Mouse (Mus musculus) layer of hippocampus, adult 6 months (tissue): ENCODE results near the gene Gltpd2. TPM values are rescaled to one million over a fixed set of nuclear protein-coding genes. Genes with fewer than 3 reads are reported as not detected.

ENCODE experiments used
- long read RNA-seq, 2 experiments: library from polyadenylated mRNA; unstranded; transcript quantifications; one replicate each; pipeline ENCODE4 v2.0.0; 2019 to 2020
- polyA plus RNA-seq: library from polyadenylated mRNA; unstranded; fragments of <200 nt; fragmentation: Nextera tagmentation; gene quantifications from 2 replicates; pipeline ENCODE4 v1.2.3, GENCODE M21; 2021

Gene Gltpd2
- 0.11 TPM in 2 replicates for polyA plus RNA-seq
- long read RNA-seq, experiment 1, partial matches to known transcripts, result 0 of 1 reads
- long read RNA-seq, experiment 1, other reads (novel, unspliced or antisense), result 1 of 1 reads
- long read RNA-seq, experiment 2, result 0 reads

DNA sequence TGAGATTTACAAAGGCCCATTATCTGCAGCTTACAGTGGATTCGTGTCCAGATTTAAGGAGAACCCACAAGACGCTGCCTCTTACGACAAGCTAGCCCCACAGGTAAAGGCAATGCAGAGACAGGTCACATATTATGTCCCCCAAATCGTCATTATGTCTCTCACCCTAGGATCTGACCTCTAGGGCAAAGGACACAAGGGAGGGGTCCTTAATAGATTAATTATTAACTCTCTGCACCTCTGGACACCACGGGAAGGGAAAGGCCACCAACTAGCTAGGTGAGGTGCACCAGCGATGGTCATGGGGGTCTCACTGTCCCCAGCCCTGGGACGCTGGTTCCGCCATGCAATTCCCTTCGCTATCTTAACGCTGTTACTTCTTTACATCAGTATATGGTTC, at the start of gene Gltpd2:
Gltpd2 (plus strand) TSS at position 274 of the 400 bp plus-strand sequence.

GRCm38 (mm10) chr11:70504970-70505369, 14.0 kb upstream of the Gltpd2 start, which contains the start of gene Tm4sf5:
Tm4sf5 (plus strand) TSS chr11:70505244.

GRCm38 (mm10) chr11:70514288-70514687, 4.7 kb upstream of the Gltpd2 start, which contains the start of gene Vmo1:
Vmo1 (minus strand) TSS chr11:70514616.

DNA sequence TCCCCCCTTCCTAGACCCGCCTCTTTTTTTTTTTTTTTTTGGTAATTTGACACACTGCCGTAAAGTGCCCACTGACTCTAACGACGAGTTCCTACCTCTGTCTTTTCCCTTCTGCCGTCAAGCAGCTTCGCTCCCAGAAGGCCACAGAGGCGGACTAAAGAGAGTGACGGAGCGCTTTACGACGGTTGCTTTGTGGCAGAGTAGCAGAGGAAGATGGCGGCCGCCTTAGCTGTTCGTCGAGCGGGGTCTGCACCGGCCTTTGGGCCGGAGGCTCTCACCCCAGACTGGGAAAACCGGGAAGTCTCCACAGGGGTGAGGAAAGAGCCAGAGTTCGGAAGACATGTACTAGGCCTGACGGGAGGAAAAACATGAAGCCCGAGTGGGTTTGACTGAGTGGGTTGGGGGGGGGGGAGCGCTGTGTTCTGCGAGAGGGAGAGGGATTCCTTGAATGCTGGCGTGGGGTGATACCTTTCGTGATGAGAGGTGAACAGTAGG, 6.2 kb downstream of the Gltpd2 start, which contains the start of gene Psmb6:
Psmb6 (plus strand) TSS at position 184 of the 495 bp plus-strand sequence.

DNA sequence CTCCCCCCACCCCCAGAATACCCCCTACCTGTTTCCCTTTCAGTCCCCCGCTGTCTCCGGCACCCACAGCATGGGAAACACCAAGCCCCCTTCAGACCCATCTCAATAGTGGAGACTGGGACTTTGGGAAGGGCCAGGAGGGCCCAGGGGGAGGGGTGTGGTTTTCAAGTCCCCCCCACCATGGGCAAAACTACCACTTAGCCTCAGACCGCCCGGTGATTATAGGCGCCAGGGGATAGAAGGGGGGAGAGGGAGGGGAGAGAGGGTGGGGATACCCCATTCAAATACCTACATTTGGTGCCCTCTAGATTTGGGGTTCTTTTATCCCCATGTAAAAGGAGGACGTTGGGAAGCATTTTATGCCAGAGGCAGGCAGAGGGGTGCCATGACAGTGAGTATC, 13.8 kb downstream of the Gltpd2 start, which contains the start of gene Gm40193:
Gm40193 (minus strand) TSS at position 101 of the 400 bp plus-strand sequence.

DNA sequence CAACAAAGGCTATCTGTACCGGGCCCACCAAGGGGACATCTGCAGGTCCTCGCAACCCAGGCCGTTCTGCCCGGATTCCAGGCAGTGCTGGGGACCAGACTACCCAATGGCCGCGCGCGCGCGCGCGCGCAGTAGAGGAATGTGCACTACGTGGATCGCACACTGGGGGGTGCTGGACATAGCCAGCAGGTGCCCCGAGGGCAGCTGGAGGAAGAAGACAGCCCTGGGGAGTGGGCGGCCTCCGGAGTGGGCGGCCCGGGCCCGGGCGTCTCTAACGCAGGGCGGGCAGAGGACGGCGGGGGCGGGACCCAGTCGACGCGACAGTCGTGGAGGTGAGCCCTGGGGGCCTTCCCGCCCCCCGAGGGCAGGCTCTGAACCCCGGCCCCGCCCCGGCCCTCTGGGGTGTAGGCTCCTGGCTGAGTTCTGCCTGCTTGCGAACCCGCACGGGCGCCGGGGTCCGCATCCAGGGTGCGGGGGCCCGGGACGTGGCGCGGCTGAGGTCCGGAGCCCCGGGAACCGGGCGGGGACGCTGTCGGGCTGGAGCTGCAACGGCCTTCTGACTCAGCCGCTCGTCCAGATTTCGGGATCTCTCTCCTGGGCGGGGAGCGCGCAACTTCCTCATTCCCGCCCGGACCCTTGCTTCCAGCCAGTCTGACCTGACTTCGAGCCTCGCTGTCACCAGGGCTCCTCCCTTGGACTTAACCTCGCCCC, 21.0 kb downstream of the Gltpd2 start, which contains the start of gene Pld2:
Pld2 (plus strand) TSS at position 188 of the 711 bp plus-strand sequence.

DNA sequence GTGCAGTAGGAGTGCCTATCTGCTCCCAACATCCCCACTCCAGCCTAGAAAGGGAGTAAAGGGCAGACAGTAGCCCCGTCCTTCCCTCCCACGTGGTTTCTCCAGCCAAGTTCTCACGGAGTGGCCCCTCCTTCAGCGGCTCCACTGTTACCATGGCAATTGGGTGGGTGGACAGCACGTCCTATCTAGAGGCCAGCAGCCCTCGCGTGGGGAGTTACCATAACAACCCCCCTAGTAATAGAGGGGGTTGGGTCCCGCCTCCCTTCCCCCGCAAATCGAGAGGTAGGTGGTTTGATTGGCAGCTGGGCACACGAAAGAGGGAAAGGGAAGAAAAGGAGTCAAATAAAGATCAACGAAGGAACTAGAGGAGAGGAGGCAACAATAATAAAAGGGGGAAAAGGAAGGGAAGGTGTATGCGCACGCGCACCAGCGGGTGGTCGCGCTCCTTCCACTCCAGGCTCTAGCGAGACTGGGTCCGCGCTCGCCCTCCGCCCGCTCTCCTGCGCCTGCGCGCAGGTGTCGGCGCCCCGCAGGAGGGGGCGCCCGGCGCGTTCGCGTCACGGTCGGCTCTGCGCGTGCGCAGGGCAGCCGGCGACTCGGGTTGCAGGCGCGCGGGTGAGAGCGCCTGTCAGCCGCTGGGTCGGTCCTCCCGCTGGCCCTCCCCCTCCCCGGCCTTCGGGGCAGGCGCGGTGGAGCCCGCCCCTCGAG, 43.4 kb downstream of the Gltpd2 start, which contains the start of gene Mink1:
Mink1 (plus strand) TSS at position 595 of the 708 bp plus-strand sequence.

Other genes starting within 250 kb of the Gltpd2 start
- gene Alox12e, start 196.6 kb upstream of the Gltpd2 start, polyA plus RNA-seq, result 0.25 and 0.55 TPM in 2 replicates
- not detected in 2 replicates for gene Alox15, start 167.2 kb upstream of the Gltpd2 start, polyA plus RNA-seq
- gene Pelp1, start 109.2 kb upstream of the Gltpd2 start, polyA plus RNA-seq, result 7.1 and 10.1 TPM in 2 replicates
- gene Arrb2, start 86.6 kb upstream of the Gltpd2 start, polyA plus RNA-seq, result 4.8 and 6.1 TPM in 2 replicates
- 19.1 and 19.8 TPM in 2 replicates for gene Med11, start 67.3 kb upstream of the Gltpd2 start, polyA plus RNA-seq
- gene Zmynd15, start 59.8 kb upstream of the Gltpd2 start, polyA plus RNA-seq, result 0.06 and 0.13 TPM in 2 replicates
- gene Cxcl16, start 59.2 kb upstream of the Gltpd2 start, polyA plus RNA-seq, result 1.9 and 3.4 TPM in 2 replicates
- 0.62 and 0.80 TPM in 2 replicates for gene Tm4sf5, start 14.0 kb upstream of the Gltpd2 start, polyA plus RNA-seq
- 0.30 and 0.39 TPM in 2 replicates for gene Vmo1, start 4.6 kb upstream of the Gltpd2 start, polyA plus RNA-seq
- 615 and 656 TPM in 2 replicates for gene Psmb6, start 6.2 kb downstream of the Gltpd2 start, polyA plus RNA-seq
- gene Gm40193, start 13.7 kb downstream of the Gltpd2 start, polyA plus RNA-seq, result not detected in 2 replicates
- gene Pld2, start 20.9 kb downstream of the Gltpd2 start, polyA plus RNA-seq, result 7.8 and 8.6 TPM in 2 replicates
- gene Mink1, start 43.7 kb downstream of the Gltpd2 start, polyA plus RNA-seq, result 25.4 and 30.5 TPM in 2 replicates
- gene 4930544D05Rik, start 96.7 kb downstream of the Gltpd2 start, polyA plus RNA-seq, result not detected in 2 replicates
- 0.31 TPM in 1 of 2 replicates, not detected in the other for gene Chrne, start 100.0 kb downstream of the Gltpd2 start, polyA plus RNA-seq
- gene Gp1ba, start 119.9 kb downstream of the Gltpd2 start, polyA plus RNA-seq, result 0.11 and 0.15 TPM in 2 replicates
- gene Rnf167, start 128.0 kb downstream of the Gltpd2 start, polyA plus RNA-seq, result 98.0 and 122 TPM in 2 replicates
- 202 and 213 TPM in 2 replicates for gene Slc25a11, start 128.3 kb downstream of the Gltpd2 start, polyA plus RNA-seq
- gene Pfn1, start 135.4 kb downstream of the Gltpd2 start, polyA plus RNA-seq, result 531 and 655 TPM in 2 replicates
- 4.7 and 5.0 TPM in 2 replicates for gene Eno3, start 138.0 kb downstream of the Gltpd2 start, polyA plus RNA-seq
- 74.2 and 84.7 TPM in 2 replicates for gene Spag7, start 150.2 kb downstream of the Gltpd2 start, polyA plus RNA-seq
- 105 and 127 TPM in 2 replicates for gene Camta2, start 168.9 kb downstream of the Gltpd2 start, polyA plus RNA-seq
- gene Inca1, start 181.0 kb downstream of the Gltpd2 start, polyA plus RNA-seq, result 5.2 and 5.7 TPM in 2 replicates
- gene Kif1c, start 181.4 kb downstream of the Gltpd2 start, polyA plus RNA-seq, result 0.90 and 1.3 TPM in 2 replicates
- gene Zfp3, start 245.0 kb downstream of the Gltpd2 start, polyA plus RNA-seq, result 12.9 and 14.9 TPM in 2 replicates